15 mouse cellular contexts compared by ENCODE assay signal in genomic region chr11:90196521-90197215, GRCm38 (mm10). TPM values are rescaled to one million over a fixed set of nuclear protein-coding genes. Genes with fewer than 3 reads are reported as not detected.
A peak's percentile ranks its signal among the peaks of the same experiment; 100 is the strongest.
DNase-seq lines count a peak whose midpoint lies in the region; ATAC-seq and TF ChIP-seq lines count a peak whose summit lies in the region.
"Had no signal": no experiment of that assay in that cellular context is flagged by ENCODE, and none has a peak within 500 bp of the region (broad histone marks: within the 10 kb centered on the region; RNA-seq: fewer than 3 reads in every experiment).

No protein-coding gene starts in this region.

- DNase-seq in heart, adult 18-20 months = no peak
- DNase-seq in 3134 (ENCODE audit: extremely low read depth, insufficient read length, low spot score) = peak; percentile 47
- no peak for DNase-seq in CH12.LX (ENCODE audit: extremely low read depth)
- no peak for DNase-seq in left cerebral cortex, adult 9 months (ENCODE audit: low spot score in 2 of 2)
- DNase-seq in cerebellum, adult 2 months = no peak
- DNase-seq: cerebellum, postnatal 36 days; gastrocnemius, postnatal 10 days; lung, adult 2 months had no signal

- no peak overlapping the region for H3K4me3 ChIP-seq in heart, embryonic 14.5 days (ENCODE audit: control insufficient read depth in 1 of 2, insufficient read depth in 1 of 2, low read depth in 1 of 2, low read length in 2 of 2)
- H3K4me3 ChIP-seq in CH12.LX (replicated peaks in 1 of 3; ENCODE audit: low read depth in 2 of 3, low read length in 2 of 3, poor library complexity in 1 of 3) = no peak overlapping the region
- no peak overlapping the region for H3K4me3 ChIP-seq in intestine, embryonic 15.5 days (replicated peaks)
- H3K4me3 ChIP-seq in cerebellum, adult 2 months (replicated peaks; ENCODE audit: insufficient read depth, low read depth, low read length) = no peak overlapping the region
- H3K4me3 ChIP-seq: forebrain, embryonic 15.5 days; midbrain, embryonic 12.5 days; neural tube, embryonic 12.5 days had no signal

- H3K9me3 ChIP-seq in heart, embryonic 14.5 days (ENCODE audit: control insufficient read depth, low read length) = no peaks in the 10 kb centered on the region
- peaks cover 1% of the 10 kb centered on the region for H3K9me3 ChIP-seq in CH12.LX (replicated peaks; ENCODE audit: low read length)
- H3K9me3 ChIP-seq in intestine, embryonic 15.5 days = no peaks in the 10 kb centered on the region
- H3K9me3 ChIP-seq: forebrain, embryonic 15.5 days; midbrain, embryonic 12.5 days; neural tube, embryonic 12.5 days had no signal

- no peak overlapping the region for H3K9ac ChIP-seq in heart, embryonic 14.5 days (ENCODE audit: low read length)
- H3K9ac ChIP-seq in CH12.LX (ENCODE audit: insufficient read depth, low read depth) = no peak overlapping the region
- H3K9ac ChIP-seq in intestine, embryonic 15.5 days = no peak overlapping the region
- H3K9ac ChIP-seq: forebrain, embryonic 15.5 days; midbrain, embryonic 12.5 days; neural tube, embryonic 12.5 days had no signal

- 51% methylated on average over 12 of the region's 12 CpGs for WGBS in heart, embryonic 14.5 days
- WGBS in intestine, embryonic 15.5 days = 63% methylated on average over 12 of the region's 12 CpGs
- WGBS in cerebellum, adult 2 months = 78% methylated on average over 12 of the region's 12 CpGs

- H3K27me3 ChIP-seq in heart, embryonic 14.5 days (ENCODE audit: control insufficient read depth, insufficient read depth, low read length) = no peaks in the 10 kb centered on the region
- H3K27me3 ChIP-seq in CH12.LX (replicated peaks) = no peaks in the 10 kb centered on the region
- no peaks in the 10 kb centered on the region for H3K27me3 ChIP-seq in intestine, embryonic 15.5 days (replicated peaks)
- no peaks in the 10 kb centered on the region; the same call in 1 of the 2 replicates for H3K27me3 ChIP-seq in cerebellum, adult 2 months (ENCODE audit: control insufficient read depth, insufficient read depth, low read length)
- H3K27me3 ChIP-seq: forebrain, embryonic 15.5 days; midbrain, embryonic 12.5 days; neural tube, embryonic 12.5 days had no signal

- TF ChIP-seq POLR2A in CH12.LX (IDR thresholded peaks at IDR 0.05; ENCODE audit: low read depth, low read length) = no peak
- TF ChIP-seq POLR2A in cerebellum, adult 2 months (IDR thresholded peaks at IDR 0.05; ENCODE audit: borderline replicate concordance, insufficient read depth, low read length) = no peak

- 0 out of 2 replicates have a peak overlapping the region, but pooled peaks have one; percentile 11 for H3K4me2 ChIP-seq in heart, embryonic 14.5 days (ENCODE audit: low read length)
- no peak overlapping the region; the same call in 1 of the 2 replicates for H3K4me2 ChIP-seq in CH12.LX (ENCODE audit: insufficient read depth, low read depth, poor library complexity, severe bottlenecking)
- H3K4me2 ChIP-seq in intestine, embryonic 15.5 days (replicated peaks) = peak overlapping the region; percentile 20; the same call in 1 of the 2 replicates
- H3K4me2 ChIP-seq: forebrain, embryonic 15.5 days; midbrain, embryonic 12.5 days; neural tube, embryonic 12.5 days had no signal

- ATAC-seq in heart, embryonic 14.5 days (ENCODE audit: insufficient number of reproducible peaks, insufficient read depth, low FRiP score, low read depth) = no peak
- ATAC-seq in intestine, embryonic 15.5 days = peak; percentile 81
- ATAC-seq: forebrain, embryonic 15.5 days; hindbrain, embryonic 16.5 days had no signal

- no peaks in the 10 kb centered on the region for H3K36me3 ChIP-seq in heart, embryonic 14.5 days (ENCODE audit: control insufficient read depth, insufficient read depth, low read length)
- H3K36me3 ChIP-seq in CH12.LX (replicated peaks in 1 of 2; ENCODE audit: control insufficient read depth in 1 of 2, insufficient read depth in 1 of 2, low read length in 1 of 2) = no peaks in the 10 kb centered on the region
- no peaks in the 10 kb centered on the region for H3K36me3 ChIP-seq in intestine, embryonic 15.5 days
- H3K36me3 ChIP-seq: forebrain, embryonic 15.5 days; midbrain, embryonic 12.5 days; neural tube, embryonic 12.5 days had no signal

- TF ChIP-seq RAD21 in CH12.LX (IDR thresholded peaks at IDR 0.05; ENCODE audit: low read depth, low read length) = no peak

- H3K79me2 ChIP-seq in CH12.LX (replicated peaks; ENCODE audit: control insufficient read depth, extremely low read depth, insufficient read depth, poor library complexity, severe bottlenecking) = no peaks in the 10 kb centered on the region

- dilution Hi-C loops in CH12.LX (cut with MboI; ENCODE audit: extremely low pct_ligation_motif_present, extremely low pct_unique_long_range_greater_than_20kb, low sequenced_read_pairs) = no loop called here

- H3K4me1 ChIP-seq in heart, embryonic 14.5 days (ENCODE audit: control insufficient read depth in 2 of 2, insufficient read depth in 2 of 2, low read length in 2 of 2) = peaks cover 4 to 16% of the 10 kb centered on the region in 2 experiments; a peak in 3 of 4 replicates
- no peaks in the 10 kb centered on the region for H3K4me1 ChIP-seq in CH12.LX (ENCODE audit: control insufficient read depth in 1 of 2, insufficient read depth in 2 of 2)
- H3K4me1 ChIP-seq in intestine, embryonic 15.5 days (replicated peaks) = no peaks in the 10 kb centered on the region
- no peaks in the 10 kb centered on the region for H3K4me1 ChIP-seq in cerebellum, adult 2 months (ENCODE audit: control insufficient read depth, insufficient read depth, low read length)
- H3K4me1 ChIP-seq: midbrain, embryonic 12.5 days; neural tube, embryonic 12.5 days had no signal

- TF ChIP-seq EP300 in CH12.LX (IDR thresholded peaks at IDR 0.05; ENCODE audit: low read length) = 0 out of 2 replicates have a peak, but pooled peaks have one; percentile 15

- no peak overlapping the region for H3K27ac ChIP-seq in heart, embryonic 14.5 days (replicated peaks in 1 of 2; ENCODE audit: control insufficient read depth in 1 of 2, insufficient read depth in 1 of 2, low read depth in 2 of 2, low read length in 2 of 2)
- no peak overlapping the region for H3K27ac ChIP-seq in CH12.LX (ENCODE audit: insufficient read depth, low read depth)
- no peak overlapping the region for H3K27ac ChIP-seq in intestine, embryonic 15.5 days
- H3K27ac ChIP-seq in cerebellum, adult 2 months (ENCODE audit: insufficient read depth, low read length) = no peak overlapping the region
- H3K27ac ChIP-seq: forebrain, embryonic 15.5 days; kidney, postnatal 0 days; midbrain, embryonic 12.5 days; neural tube, embryonic 12.5 days had no signal

- in situ Hi-C loops in CH12.LX (cut with MboI; ENCODE audit: low pct_ligation_motif_present, low pct_unique_long_range_greater_than_20kb, low sequenced_read_pairs) = no loop called here

- no peak for TF ChIP-seq CTCF in CH12.LX (conservative IDR thresholded peaks at IDR 0.05 in 1 of 2, IDR thresholded peaks at IDR 0.05 in 1 of 2; ENCODE audit: low read depth in 2 of 2, low read length in 2 of 2)
- TF ChIP-seq CTCF in cerebellum, adult 2 months (IDR thresholded peaks at IDR 0.05; ENCODE audit: borderline replicate concordance, insufficient read depth, low read depth, low read length) = no peak

TF ChIP-seq in CH12.LX, 34 proteins besides CTCF, POLR2A, EP300 and RAD21:
- no peak for TF ChIP-seq MAX (IDR thresholded peaks at IDR 0.05; ENCODE audit: low read length)
- TF ChIP-seq ZMIZ1 (IDR thresholded peaks at IDR 0.05; ENCODE audit: low read depth, low read length) = no peak
- no peak for TF ChIP-seq TCF12 (IDR thresholded peaks at IDR 0.05; ENCODE audit: low read depth, low read length)
- TF ChIP-seq KAT2A (IDR thresholded peaks at IDR 0.05; ENCODE audit: insufficient replicate concordance, low read length) = no peak
- TF ChIP-seq ELF1 (IDR thresholded peaks at IDR 0.05; ENCODE audit: low read depth, low read length) = no peak
- no peak for TF ChIP-seq NELFE (IDR thresholded peaks at IDR 0.05; ENCODE audit: low read depth, low read length)
- TF ChIP-seq BHLHE40 (IDR thresholded peaks at IDR 0.05; ENCODE audit: low read depth, low read length) = no peak
- TF ChIP-seq MAZ (IDR thresholded peaks at IDR 0.05; ENCODE audit: low read depth, low read length) = no peak
- no peak for TF ChIP-seq ZNF384 (IDR thresholded peaks at IDR 0.05; ENCODE audit: low read depth, low read length)
- no peak for TF ChIP-seq ZKSCAN1 (IDR thresholded peaks at IDR 0.05; ENCODE audit: borderline replicate concordance, low read depth, low read length)
- TF ChIP-seq USF2 (conservative IDR thresholded peaks at IDR 0.05; ENCODE audit: low read depth, low read length) = no peak
- TF ChIP-seq MXI1 (IDR thresholded peaks at IDR 0.05; ENCODE audit: low read depth, low read length) = no peak
- no peak for TF ChIP-seq PAX5 (IDR thresholded peaks at IDR 0.05; ENCODE audit: low read length)
- no peak for TF ChIP-seq MEF2A (IDR thresholded peaks at IDR 0.05; ENCODE audit: borderline replicate concordance, low read depth, low read length)
- no peak for TF ChIP-seq HCFC1 (IDR thresholded peaks at IDR 0.05; ENCODE audit: low read depth, low read length)
- no peak for TF ChIP-seq SIN3A (IDR thresholded peaks at IDR 0.05; ENCODE audit: low read length)
- TF ChIP-seq GABPA (IDR thresholded peaks at IDR 0.05; ENCODE audit: insufficient replicate concordance, low read depth, low read length) = no peak
- TF ChIP-seq MYC (IDR thresholded peaks at IDR 0.05; ENCODE audit: low read depth, low read length) = no peak
- TF ChIP-seq NRF1 (IDR thresholded peaks at IDR 0.05; ENCODE audit: low read depth, low read length) = no peak

RNA-seq across cellular contexts. Expression of gene Gm45716, which starts 9.2 kb away (rescaled TPM):
- polyA plus RNA-seq in heart, embryonic 14.5 days (2014; fragmentation: Nextera tagmentation; extraction: Ambion mirVana) = 56.4 and 61.0 TPM in 2 replicates
- total RNA-seq in heart, adult 18-20 months (2021) = 1 to 10 TPM; 5.8 to 9.5 TPM
- total RNA-seq in CH12.LX (2012; rRNA removed) (3.0 and 4.4 TPM in 2 replicates), CH12.LX (2014; rRNA removed) (9.4 and 9.9 TPM in 2 replicates)
- polyA plus RNA-seq in CH12.LX (2012; ENCODE audit: insufficient read length, low read depth) = 14.7 and 15.9 TPM in 2 replicates
- 9.8 and 12.3 TPM in 2 replicates for polyA plus RNA-seq in intestine, embryonic 15.5 days (2015; fragmentation: Nextera tagmentation; extraction: Ambion mirVana)
- polyA plus RNA-seq in cerebellum, adult 2 months (2012; rRNA removed) = 4.9 and 5.0 TPM in 2 replicates

RNA-seq across cellular contexts. Expression of gene Mmd, which starts 52.6 kb away (rescaled TPM):
- 68.8 and 71.9 TPM in 2 replicates for polyA plus RNA-seq in heart, embryonic 14.5 days (2014; fragmentation: Nextera tagmentation; extraction: Ambion mirVana)
- total RNA-seq in heart, adult 18-20 months (2021) = 10 to 100 TPM; 25.4 to 29.9 TPM
- total RNA-seq in CH12.LX (2012; rRNA removed) (10.3 and 13.8 TPM in 2 replicates), CH12.LX (2014; rRNA removed) (60.4 and 70.5 TPM in 2 replicates)
- polyA plus RNA-seq in CH12.LX (2012; ENCODE audit: insufficient read length, low read depth) = 36.1 and 39.8 TPM in 2 replicates
- polyA plus RNA-seq in intestine, embryonic 15.5 days (2015; fragmentation: Nextera tagmentation; extraction: Ambion mirVana) = 46.7 and 52.6 TPM in 2 replicates
- polyA plus RNA-seq in cerebellum, adult 2 months (2012; rRNA removed) = 27.3 and 28.4 TPM in 2 replicates
